Mouse (Mus musculus): ENCODE measurements around the gene 1700034I23Rik.
"Not testable (repeated sequence)": the region's sequence is repeated elsewhere in the genome, so short reads cannot be mapped to it uniquely, and the experiment has no call there.

1700034I23Rik gene

DNA sequence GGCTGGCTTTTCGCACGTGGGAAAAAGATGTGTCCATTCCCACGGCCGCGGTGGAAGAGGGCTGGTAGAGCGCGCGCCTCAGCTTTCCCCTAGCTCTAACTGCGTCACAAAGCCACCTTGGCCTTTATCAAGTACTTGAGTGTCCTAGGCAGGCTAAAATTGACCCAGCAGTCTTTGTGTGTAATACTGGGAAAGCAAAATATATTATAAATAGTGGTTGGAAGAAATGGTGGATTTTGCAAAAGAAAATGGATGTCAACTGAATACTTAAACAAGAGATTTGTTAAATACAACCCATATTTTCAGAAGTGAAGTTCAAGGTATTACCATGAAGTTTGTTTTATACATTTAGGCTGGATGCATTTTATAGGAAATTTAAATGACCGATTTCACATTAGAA lies at the start of gene 1700034I23Rik:
TSS of gene 1700034I23Rik (minus strand) at position 101 of the 400 bp plus-strand sequence.
- not testable (repeated sequence) for DNase-seq

- no peak for DNase-seq
Measured at GRCm38 (mm10) chr3:40951365-40951764, 49.0 kb upstream of the 1700034I23Rik start.

GRCm38 (mm10) chr3:40950601-40951201 lies 48.4 kb upstream of the 1700034I23Rik start:
- DNase-seq = peak; percentile 61

DNA sequence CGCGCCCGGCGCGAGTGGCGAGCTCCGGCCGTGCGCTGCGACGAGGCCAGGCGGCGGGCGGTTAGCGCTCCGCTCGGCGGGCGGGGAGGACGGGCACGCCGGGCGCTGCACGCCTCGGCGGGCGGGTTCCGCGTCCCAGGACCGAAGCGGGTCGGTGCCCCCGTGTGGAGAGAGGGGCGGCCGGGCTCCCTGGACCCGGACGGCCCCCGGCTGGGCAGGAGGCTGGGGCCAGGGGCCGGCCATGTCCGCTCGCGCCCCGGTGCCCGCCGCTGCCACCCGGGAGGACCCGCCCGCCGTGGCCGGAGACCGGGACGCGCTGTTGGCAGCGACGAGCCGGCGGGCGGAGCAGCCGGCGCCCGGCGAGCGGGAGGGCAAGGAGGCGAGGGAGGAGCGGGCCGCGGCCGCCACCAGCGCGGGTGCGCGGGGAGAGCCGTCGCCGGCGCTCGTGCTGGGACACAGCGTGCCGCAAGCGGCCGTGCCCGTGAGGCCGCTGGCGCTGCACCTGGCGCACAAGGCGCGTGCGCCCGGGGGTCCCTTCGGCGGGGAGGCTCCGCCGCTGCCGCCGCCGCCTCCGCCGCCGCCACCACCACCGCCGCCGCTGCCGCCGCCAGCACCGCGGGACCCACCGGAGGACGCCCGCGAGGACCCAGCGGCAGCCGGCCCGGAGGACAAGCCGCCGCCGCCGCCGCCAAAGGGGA lies 47.7 kb upstream of the 1700034I23Rik start:
- DNase-seq = peak; percentile 44

DNA sequence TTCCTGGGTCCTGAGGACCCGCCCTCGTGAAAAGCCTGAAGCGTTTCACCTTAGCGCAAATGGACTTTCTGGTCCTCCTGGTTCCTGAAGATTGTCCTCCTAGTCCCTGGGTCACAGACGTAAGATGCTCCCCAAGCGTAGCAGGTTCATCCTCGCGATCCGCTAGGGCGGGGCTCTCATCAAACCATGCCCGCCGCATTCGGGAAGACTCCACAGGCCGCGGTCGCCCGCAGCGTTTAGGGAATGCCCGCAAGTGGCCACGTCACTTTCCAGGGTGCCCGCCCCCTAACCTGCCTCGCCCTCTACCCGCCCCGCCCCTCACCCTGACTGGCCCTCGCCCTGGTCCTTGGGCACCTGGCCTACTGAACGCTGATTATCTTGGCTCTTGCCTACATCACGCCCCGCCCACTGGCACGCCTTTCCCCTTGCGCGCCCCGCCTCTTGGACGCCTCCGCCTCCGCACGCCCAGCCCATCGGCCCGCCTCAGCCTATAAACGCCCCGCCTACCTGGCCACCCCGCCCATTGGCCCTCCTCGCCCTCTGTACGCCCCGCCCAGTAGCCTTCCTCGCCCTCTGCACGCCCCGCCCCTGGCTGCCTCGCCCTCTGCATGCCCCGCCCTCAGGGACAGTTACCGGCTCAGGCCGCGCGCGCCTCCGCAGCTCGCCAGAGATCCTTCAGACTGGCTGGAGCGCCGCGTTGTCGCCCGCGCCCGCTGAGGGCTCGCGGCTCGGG lies 47.0 kb upstream of the 1700034I23Rik start, which contains the start of gene Larp1b:
TSS of gene Larp1b (plus strand) at position 659 of the 733 bp plus-strand sequence.
- peak; percentile 100 for DNase-seq

DNA sequence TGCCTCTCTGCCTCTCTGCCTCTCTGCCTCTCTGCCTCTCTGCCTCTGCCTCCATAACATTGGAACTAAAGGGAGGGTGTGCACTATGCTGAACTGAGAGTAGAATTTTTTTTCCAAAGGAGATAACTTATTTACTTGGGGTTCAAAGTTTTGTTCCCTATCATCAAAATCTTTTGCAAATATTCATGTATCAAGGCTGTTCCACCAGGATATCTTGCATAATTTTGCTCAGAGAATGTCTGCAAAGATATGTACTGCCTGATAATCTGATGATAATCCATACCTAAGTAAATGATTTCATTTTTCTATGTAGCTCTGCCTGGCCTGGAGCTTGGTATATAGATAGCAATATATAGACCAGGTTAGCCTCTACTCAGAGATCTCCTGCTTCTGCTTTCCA lies 36.7 kb upstream of the 1700034I23Rik start:
- no peak for DNase-seq

DNA sequence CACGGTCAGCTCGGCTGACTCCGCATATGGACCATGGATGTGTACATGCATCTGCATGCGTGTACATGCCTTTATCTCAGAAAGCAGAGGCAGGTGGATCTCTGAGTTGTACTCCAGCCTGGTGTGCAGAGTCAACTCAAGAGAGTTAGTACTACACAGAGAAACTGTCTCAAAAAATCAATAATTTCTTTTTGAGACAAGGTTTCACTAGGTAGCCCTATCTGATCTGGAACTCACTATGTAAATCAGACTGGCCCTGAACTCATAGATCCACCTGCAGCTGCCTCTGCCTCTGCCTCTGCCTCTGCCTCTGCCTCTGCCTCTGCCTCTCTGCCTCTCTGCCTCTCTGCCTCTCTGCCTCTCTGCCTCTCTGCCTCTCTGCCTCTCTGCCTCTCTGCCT lies 36.2 kb upstream of the 1700034I23Rik start:
- no peak for DNase-seq

DNA sequence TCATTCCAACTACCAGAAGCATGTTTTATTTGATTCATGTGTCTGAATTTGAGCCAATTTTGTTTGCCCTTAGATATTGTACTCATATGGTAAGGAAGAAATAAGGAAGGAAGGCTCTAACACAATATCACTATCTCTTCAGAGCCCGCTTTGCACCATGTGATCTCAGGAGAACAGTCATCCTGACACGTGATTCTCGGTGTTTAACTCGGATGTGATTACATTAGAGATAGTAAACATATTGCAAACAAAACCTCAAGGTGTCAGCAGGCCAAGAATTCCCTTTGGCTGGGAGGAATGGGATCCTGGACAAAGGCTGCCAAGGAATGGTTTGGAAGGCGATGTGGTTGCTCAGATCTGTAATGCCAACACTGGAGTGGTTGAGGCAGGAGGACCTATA lies 35.8 kb upstream of the 1700034I23Rik start:
- DNase-seq = no peak

DNA sequence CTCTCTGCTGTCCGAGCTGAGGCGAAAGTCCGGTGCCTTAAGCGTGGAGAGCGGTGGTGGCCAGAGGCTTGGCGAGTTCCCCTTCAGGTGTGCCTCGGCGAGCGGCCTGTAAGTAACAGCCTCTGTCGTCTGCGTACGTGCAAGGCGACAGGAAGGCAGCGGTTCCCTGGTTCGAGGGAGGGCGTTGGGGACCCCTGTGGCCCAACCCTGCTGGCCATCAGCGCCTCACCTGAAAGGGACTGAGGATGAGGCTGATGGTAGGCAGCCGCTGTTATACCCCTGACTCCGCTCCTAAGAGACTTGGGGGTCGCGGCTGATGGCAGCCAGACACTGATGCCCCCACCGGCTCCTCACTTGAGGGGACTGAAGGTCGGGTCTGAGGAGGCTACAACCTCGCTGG lies 8.0 kb downstream of the 1700034I23Rik start:
- peak; percentile 16 for DNase-seq

DNA sequence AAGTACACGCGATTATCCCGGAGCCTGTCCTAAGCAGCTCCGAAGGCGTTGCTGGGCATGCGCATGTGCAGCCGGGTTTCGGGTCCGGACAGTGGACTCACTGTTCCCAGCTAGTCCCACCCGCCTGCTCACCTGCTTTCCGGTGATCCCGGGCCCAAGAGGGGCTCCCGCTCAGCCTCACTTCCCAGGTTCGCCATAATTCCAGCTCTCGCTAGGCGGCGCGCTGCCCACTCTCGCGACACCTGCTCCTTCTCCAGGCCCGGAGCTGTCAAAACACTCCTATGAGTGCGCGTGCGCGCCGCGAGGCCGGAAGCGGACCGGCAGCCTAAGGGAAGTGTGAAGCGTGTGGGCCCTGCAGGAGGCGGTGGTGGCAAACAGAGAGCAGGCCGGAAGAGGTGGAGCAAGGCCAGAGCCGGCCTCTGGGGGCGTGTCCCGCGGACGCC lies 8.5 kb downstream of the 1700034I23Rik start:
- DNase-seq = peak; percentile 97

DNA sequence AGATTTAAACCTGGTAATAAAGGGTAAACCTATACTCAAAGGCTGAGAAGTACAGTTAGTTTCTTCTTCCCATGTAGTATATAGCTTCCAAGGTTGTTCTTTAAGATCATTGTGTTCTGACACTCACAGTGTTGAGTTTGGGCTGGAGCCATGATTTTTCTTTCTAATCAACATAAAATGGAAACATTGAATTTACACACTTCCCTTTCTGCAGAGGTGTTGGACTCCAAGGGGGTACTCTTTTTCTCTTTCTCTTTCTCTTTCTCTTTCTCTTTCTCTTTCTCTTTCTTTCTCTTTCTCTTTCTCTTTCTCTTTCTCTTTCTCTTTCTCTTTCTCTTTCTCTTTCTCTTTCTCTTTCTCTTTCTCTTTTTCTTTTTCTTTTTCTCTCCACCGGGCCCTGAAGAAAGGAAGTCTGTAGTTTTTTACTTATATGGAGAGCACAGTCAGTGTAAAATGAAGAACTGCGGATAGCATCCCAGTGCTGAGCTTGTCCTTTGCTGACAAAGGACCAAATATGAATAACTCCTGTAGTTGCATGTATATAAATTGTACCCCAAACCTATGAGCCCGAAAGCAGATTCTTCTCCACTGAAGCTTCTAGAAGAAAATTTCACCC lies 49.1 kb downstream of the 1700034I23Rik start:
- not testable (repeated sequence) for DNase-seq

All from lung, postnatal 14 days (tissue).